Mouse (Mus musculus) layer of hippocampus, adult 11-12 months (tissue): ENCODE results near the gene Tgfbi.

Experiments
- DNase-seq: peaks from one replicate; pipeline ENCODE4 v3.0.0; 2022; ENCODE audit warnings: low spot score

Gene Tgfbi

GRCm38 (mm10) chr13:56609103-56609856, at the start of gene Tgfbi:
Tgfbi (plus strand) TSS chr13:56609523.
- peak; percentile 42 for DNase-seq

- no peak for DNase-seq
These were observed 49.4 kb upstream of the Tgfbi start for GRCm38 (mm10) chr13:56559841-56560370.

GRCm38 (mm10) chr13:56561129-56561528, 48.2 kb upstream of the Tgfbi start:
- no peak for DNase-seq

GRCm38 (mm10) chr13:56563075-56563474, 46.2 kb upstream of the Tgfbi start:
- DNase-seq: peak; percentile 39

- DNase-seq: no peak
These were observed 43.0 kb upstream of the Tgfbi start for GRCm38 (mm10) chr13:56566336-56566735.

GRCm38 (mm10) chr13:56571645-56572044, 37.7 kb upstream of the Tgfbi start:
- no peak for DNase-seq

- DNase-seq: no peak
These were observed 34.2 kb upstream of the Tgfbi start for GRCm38 (mm10) chr13:56575074-56575473.

GRCm38 (mm10) chr13:56575701-56576321, 33.5 kb upstream of the Tgfbi start:
- DNase-seq: peak; percentile 81

GRCm38 (mm10) chr13:56578097-56578496, 31.2 kb upstream of the Tgfbi start:
- DNase-seq: no peak

GRCm38 (mm10) chr13:56580450-56580849, 28.9 kb upstream of the Tgfbi start:
- DNase-seq: no peak

- no peak for DNase-seq
These were observed 27.8 kb upstream of the Tgfbi start for GRCm38 (mm10) chr13:56581512-56581911.

- peak; percentile 57 for DNase-seq
These were observed 27.3 kb upstream of the Tgfbi start for GRCm38 (mm10) chr13:56581961-56582434.

- no peak for DNase-seq
These were observed 26.6 kb upstream of the Tgfbi start for GRCm38 (mm10) chr13:56582720-56583119.

GRCm38 (mm10) chr13:56586046-56586445, 23.3 kb upstream of the Tgfbi start:
- no peak for DNase-seq

GRCm38 (mm10) chr13:56588454-56589117, 20.7 kb upstream of the Tgfbi start:
- DNase-seq: no peak

- no peak for DNase-seq
These were observed 19.1 kb upstream of the Tgfbi start for GRCm38 (mm10) chr13:56590202-56590601.

GRCm38 (mm10) chr13:56591191-56591590, 18.1 kb upstream of the Tgfbi start:
- DNase-seq: no peak

GRCm38 (mm10) chr13:56591939-56592338, 17.4 kb upstream of the Tgfbi start:
- DNase-seq: no peak

- no peak for DNase-seq
These were observed 16.1 kb upstream of the Tgfbi start for GRCm38 (mm10) chr13:56593196-56593595.

GRCm38 (mm10) chr13:56593961-56594391, 15.3 kb upstream of the Tgfbi start:
- no peak for DNase-seq

GRCm38 (mm10) chr13:56595246-56595645, 14.1 kb upstream of the Tgfbi start:
- no peak for DNase-seq

GRCm38 (mm10) chr13:56597296-56597695, 12.0 kb upstream of the Tgfbi start:
- DNase-seq: no peak
